Mouse (Mus musculus) liver, embryonic 14.5 days (tissue): ENCODE results near the gene Chst13. TPM values are rescaled to one million over a fixed set of nuclear protein-coding genes. Genes with fewer than 3 reads are reported as not detected.

Experiments used
- ATAC-seq: fragments of 200-750 bp; cut with Nextera tagmentation; 2 replicates; pipeline ENCODE4 v1.8.0; 2017; ENCODE audit warnings: moderate number of reproducible peaks, mild to moderate bottlenecking, moderate library complexity; ENCODE audit not compliant: insufficient read depth
- DNase-seq, 3 experiments: peaks; one replicate each; pipeline ENCODE4 v3.0.0-alpha.2; 2012 to 2013; ENCODE audit warnings: low read depth in 3 of 3, low spot score in 3 of 3
- H3K27ac ChIP-seq: fragments of 300-500 bp; sonication (generic); 2 replicates; pipeline ENCODE4 v1.5.1; 2014; ENCODE audit warnings: moderate library complexity, mild to moderate bottlenecking, control low read depth, inconsistent platforms
- H3K27me3 ChIP-seq: fragments of 300-500 bp; sonication (generic); 2 replicates; pipeline ENCODE4 v1.6.1; 2014; ENCODE audit warnings: mild to moderate bottlenecking, low read length, moderate library complexity; ENCODE audit not compliant: control insufficient read depth, insufficient read depth
- H3K36me3 ChIP-seq: fragments of 300-500 bp; sonication (generic); replicated peaks from 2 replicates; pipeline ENCODE4 v1.6.1; 2014; ENCODE audit warnings: low read depth; ENCODE audit not compliant: control insufficient read depth, insufficient read depth
- H3K4me1 ChIP-seq, 2 experiments: fragments of 200-500 bp in 1 of 2; fragments of 300-500 bp in 1 of 2; sonication (generic) in 1 of 2; replicated peaks; 2 replicates each; pipeline ENCODE4 v1.6.1; 2012 to 2014; ENCODE audit warnings: antibody characterized with exemption in 1 of 2, inconsistent platforms in 1 of 2, low read length in 1 of 2; ENCODE audit not compliant: control insufficient read depth in 2 of 2, insufficient read depth in 2 of 2
- H3K4me2 ChIP-seq: fragments of 300-500 bp; sonication (generic); 2 replicates; pipeline ENCODE4 v1.6.1; 2014; ENCODE audit warnings: low read depth, mild to moderate bottlenecking, control low read depth, moderate library complexity
- H3K4me3 ChIP-seq, 2 experiments: fragments of 200-500 bp in 1 of 2; fragments of 300-500 bp in 1 of 2; sonication (generic) in 1 of 2; 2 replicates each; pipeline ENCODE4 v1.5.1; 2012 to 2014; ENCODE audit warnings: low read depth in 2 of 2, low read length in 2 of 2, mild to moderate bottlenecking in 2 of 2, control low read depth in 1 of 2, inconsistent platforms in 1 of 2, moderate library complexity in 1 of 2; ENCODE audit not compliant: insufficient read depth in 1 of 2
- H3K9ac ChIP-seq: fragments of 300-500 bp; sonication (generic); replicated peaks from 2 replicates; pipeline ENCODE4 v1.6.1; 2014; ENCODE audit warnings: mild to moderate bottlenecking, control low read depth, moderate library complexity
- H3K9me3 ChIP-seq: fragments of 300-500 bp; sonication (generic); 2 replicates; pipeline ENCODE4 v1.6.1; 2016; ENCODE audit warnings: low read length, mixed read lengths; ENCODE audit not compliant: control insufficient read depth
- CTCF ChIP-seq: IDR thresholded peaks from 2 replicates; pipeline ENCODE4 v1.5.1; 2016; ENCODE audit warnings: antibody characterized with exemption, low read depth, control low read depth
- EP300 ChIP-seq: IDR thresholded peaks from 2 replicates; pipeline ENCODE4 v1.6.1; 2016; ENCODE audit warnings: antibody characterized with exemption, low read depth
- WGBS: fragments of 180-500 bp; shearing (Covaris S2); extraction: QIAGEN DNeasy Blood & Tissue Kit; methylation state at CpG from one replicate; pipeline ENCODE4 v1.1.7; 2014; ENCODE audit not compliant: insufficient replicate concordance; 5-methylcytosine and 5-hydroxymethylcytosine counted together
- polyA plus RNA-seq, 2 experiments: library from polyadenylated mRNA; depleted of rRNA in 1 of 2; stranded (reverse) in 1 of 2; unstranded in 1 of 2; fragments of >200 nt; fragmentation: Nextera tagmentation in 1 of 2; extraction: Ambion mirVana in 1 of 2; gene quantifications; 2 replicates each; pipeline versions ENCODE4 v1.2.1 to v1.2.3; 2012 to 2014

Chst13 gene
- polyA plus RNA-seq, 2 experiments: 9.0 to 14.3 TPM

- no peaks in the 10 kb centered on the region for H3K9me3 ChIP-seq
- no peak for TF ChIP-seq EP300
- no peak for TF ChIP-seq CTCF
- no peak overlapping the region for H3K9ac ChIP-seq
- H3K4me2 ChIP-seq: no peak overlapping the region
- H3K36me3 ChIP-seq: no peaks in the 10 kb centered on the region
- DNase-seq (no peak), ATAC-seq (no peak)
- H3K27ac ChIP-seq: no peak overlapping the region
- peaks cover 0 to 5% of the 10 kb centered on the region in 2 experiments; a peak in 1 of 4 replicates for H3K4me1 ChIP-seq
- 55% methylated on average over 5 of the region's 5 CpGs for WGBS
- H3K4me3 ChIP-seq: no peak overlapping the region
- H3K27me3 ChIP-seq: no peaks in the 10 kb centered on the region
Measured at GRCm38 (mm10) chr6:90315961-90316360, 9.0 kb downstream of the Chst13 start.

GRCm38 (mm10) chr6:90308839-90309778 is 15.9 kb downstream of the Chst13 start:
- WGBS: 78% methylated on average over 87 of the region's 87 CpGs
- H3K4me3 ChIP-seq: no peak overlapping the region
- TF ChIP-seq EP300: no peak
- no peak for TF ChIP-seq CTCF
- no peak for ATAC-seq
- no peak overlapping the region for H3K27ac ChIP-seq
- no peak overlapping the region for H3K9ac ChIP-seq
- DNase-seq: no peak
- no peaks in the 10 kb centered on the region for H3K36me3 ChIP-seq
- H3K4me1 ChIP-seq: no peaks in the 10 kb centered on the region; a peak in 1 of 4 replicates
- no peaks in the 10 kb centered on the region for H3K9me3 ChIP-seq
- no peaks in the 10 kb centered on the region for H3K27me3 ChIP-seq
- H3K4me2 ChIP-seq: no peak overlapping the region

GRCm38 (mm10) chr6:90306315-90306975 is 18.5 kb downstream of the Chst13 start:
- TF ChIP-seq EP300 (no peak), CTCF (no peak)
- no peaks in the 10 kb centered on the region; a peak in 1 of 4 replicates for H3K4me1 ChIP-seq
- H3K4me2 ChIP-seq: no peak overlapping the region
- WGBS: 64% methylated on average over 6 of the region's 6 CpGs
- H3K9me3 ChIP-seq: no peaks in the 10 kb centered on the region
- H3K36me3 ChIP-seq: no peaks in the 10 kb centered on the region
- H3K27me3 ChIP-seq: no peaks in the 10 kb centered on the region
- no peak overlapping the region for H3K4me3 ChIP-seq
- DNase-seq: no peak
- no peak overlapping the region for H3K27ac ChIP-seq
- ATAC-seq: peak; percentile 45
- H3K9ac ChIP-seq: no peak overlapping the region

- no peak for TF ChIP-seq EP300
- TF ChIP-seq CTCF: no peak
- ATAC-seq: no peak
Measured at GRCm38 (mm10) chr6:90300919-90301318, 24.1 kb downstream of the Chst13 start, which contains the start of gene BC048671. Gene BC048671 (plus strand): TSS chr6:90301219.

GRCm38 (mm10) chr6:90288265-90288664 is 36.7 kb downstream of the Chst13 start:
- Histone ChIP-seq H3K4me2 (no peak overlapping the region), H3K36me3 (no peaks in the 10 kb centered on the region), H3K9ac (no peak overlapping the region), H3K27me3 (no peaks in the 10 kb centered on the region), H3K9me3 (no peaks in the 10 kb centered on the region), H3K4me1 (no peaks in the 10 kb centered on the region), H3K4me3 (no peak overlapping the region), H3K27ac (no peak overlapping the region)
- no peak for DNase-seq
- WGBS: 44% methylated on average over 12 of the region's 12 CpGs
- ATAC-seq: no peak
- no peak for TF ChIP-seq EP300
- TF ChIP-seq CTCF: peak; percentile 30; the same call in 1 of the 2 replicates

More at GRCm38 (mm10) chr6:90300919-90301318, 24.1 kb downstream of the Chst13 start, which contains the start of gene BC048671:
- Histone ChIP-seq H3K9me3 (no peaks in the 10 kb centered on the region), H3K4me2 (no peak within 1 kb of the TSS), H3K36me3 (no peaks in the 10 kb centered on the region), H3K27me3 (no peaks in the 10 kb centered on the region), H3K27ac (no peak within 1 kb of the TSS), H3K9ac (no peak within 1 kb of the TSS), H3K4me1 (no peaks in the 10 kb centered on the region), H3K4me3 (no peak within 1 kb of the TSS)
- WGBS: 68% methylated on average over 1 of the region's 1 CpGs
- DNase-seq: no peak

Other genes starting within 250 kb of the Chst13 start
- not detected in 2 replicates for gene Vmn1r49, start 246.7 kb downstream of the Chst13 start, polyA plus RNA-seq (2012; rRNA removed)
- not detected in 2 replicates for gene Vmn1r49, start 246.7 kb downstream of the Chst13 start, polyA plus RNA-seq (2014; fragmentation: Nextera tagmentation; extraction: Ambion mirVana)
- not detected in 2 replicates for gene Vmn1r50, start 223.8 kb downstream of the Chst13 start, polyA plus RNA-seq (2012; rRNA removed)
- gene Vmn1r50, start 223.8 kb downstream of the Chst13 start, polyA plus RNA-seq (2014; fragmentation: Nextera tagmentation; extraction: Ambion mirVana): not detected in 2 replicates
- gene Vmn1r51, start 202.6 kb downstream of the Chst13 start, polyA plus RNA-seq (2012; rRNA removed): not detected in 2 replicates
- not detected in 2 replicates for gene Vmn1r51, start 202.6 kb downstream of the Chst13 start, polyA plus RNA-seq (2014; fragmentation: Nextera tagmentation; extraction: Ambion mirVana)
- not detected in 2 replicates for gene Vmn1r52, start 150.4 kb downstream of the Chst13 start, polyA plus RNA-seq (2012; rRNA removed)
- not detected in 2 replicates for gene Vmn1r52, start 150.4 kb downstream of the Chst13 start, polyA plus RNA-seq (2014; fragmentation: Nextera tagmentation; extraction: Ambion mirVana)
- not detected in 2 replicates for gene V1ra8, start 122.4 kb downstream of the Chst13 start, polyA plus RNA-seq (2012; rRNA removed)
- gene V1ra8, start 122.4 kb downstream of the Chst13 start, polyA plus RNA-seq (2014; fragmentation: Nextera tagmentation; extraction: Ambion mirVana): not detected in 2 replicates
- not detected in 2 replicates for gene Vmn1r53, start 100.7 kb downstream of the Chst13 start, polyA plus RNA-seq (2012; rRNA removed)
- gene Vmn1r53, start 100.7 kb downstream of the Chst13 start, polyA plus RNA-seq (2014; fragmentation: Nextera tagmentation; extraction: Ambion mirVana): not detected in 2 replicates
- gene Vmn1r54, start 78.9 kb downstream of the Chst13 start, polyA plus RNA-seq (2012; rRNA removed): not detected in 2 replicates
- gene Vmn1r54, start 78.9 kb downstream of the Chst13 start, polyA plus RNA-seq (2014; fragmentation: Nextera tagmentation; extraction: Ambion mirVana): not detected in 2 replicates
- not detected in 2 replicates for gene BC048671, start 24.0 kb downstream of the Chst13 start, polyA plus RNA-seq (2012; rRNA removed)
- gene BC048671, start 24.0 kb downstream of the Chst13 start, polyA plus RNA-seq (2014; fragmentation: Nextera tagmentation; extraction: Ambion mirVana): not detected in 2 replicates
- 14.6 and 17.5 TPM in 2 replicates for gene Uroc1, start 8.1 kb upstream of the Chst13 start, polyA plus RNA-seq (2012; rRNA removed)
- 9.6 and 11.5 TPM in 2 replicates for gene Uroc1, start 8.1 kb upstream of the Chst13 start, polyA plus RNA-seq (2014; fragmentation: Nextera tagmentation; extraction: Ambion mirVana)
- gene Zxdc, start 44.3 kb upstream of the Chst13 start, polyA plus RNA-seq (2012; rRNA removed): 3.0 and 3.3 TPM in 2 replicates
- gene Zxdc, start 44.3 kb upstream of the Chst13 start, polyA plus RNA-seq (2014; fragmentation: Nextera tagmentation; extraction: Ambion mirVana): 3.0 and 3.9 TPM in 2 replicates
- 0.01 and 0.18 TPM in 2 replicates for gene Cfap100, start 103.6 kb upstream of the Chst13 start, polyA plus RNA-seq (2012; rRNA removed)
- gene Cfap100, start 103.6 kb upstream of the Chst13 start, polyA plus RNA-seq (2014; fragmentation: Nextera tagmentation; extraction: Ambion mirVana): 0.06 TPM in 1 of 2 replicates, not detected in the other
- gene Klf15, start 137.4 kb upstream of the Chst13 start, polyA plus RNA-seq (2012; rRNA removed): 7.1 and 7.6 TPM in 2 replicates
- 9.9 and 10.2 TPM in 2 replicates for gene Klf15, start 137.4 kb upstream of the Chst13 start, polyA plus RNA-seq (2014; fragmentation: Nextera tagmentation; extraction: Ambion mirVana)
- gene Aldh1l1, start 161.2 kb upstream of the Chst13 start, polyA plus RNA-seq (2012; rRNA removed): 8.4 and 9.2 TPM in 2 replicates
- gene Aldh1l1, start 161.2 kb upstream of the Chst13 start, polyA plus RNA-seq (2014; fragmentation: Nextera tagmentation; extraction: Ambion mirVana): 10.6 and 12.5 TPM in 2 replicates